Mouse (Mus musculus): ENCODE measurements around the gene Wdr54. TPM values are rescaled to one million over a fixed set of nuclear protein-coding genes. Genes with fewer than 3 reads are reported as not detected.

The Wdr54 gene
- polyA plus RNA-seq, 1 experiment from 2014 or later, result 0.85 TPM

DNA sequence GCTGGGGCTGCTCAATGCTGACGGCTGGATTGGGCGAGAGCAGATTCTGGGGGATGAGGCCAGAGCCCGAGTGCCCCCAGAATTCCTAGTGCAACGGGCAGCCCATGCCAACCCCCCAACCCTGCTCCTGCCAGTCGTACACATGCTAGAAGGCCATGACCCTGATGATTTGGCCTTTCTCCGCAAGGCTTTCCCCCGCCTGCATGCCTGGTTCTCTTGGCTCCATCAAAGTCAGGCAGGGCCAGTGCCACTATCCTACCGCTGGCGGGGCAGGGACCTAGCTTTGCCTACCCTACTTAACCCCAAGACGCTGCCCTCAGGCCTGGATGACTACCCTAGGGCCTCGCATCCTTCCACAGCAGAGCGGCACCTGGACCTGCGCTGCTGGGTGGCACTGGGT lies 38.6 kb downstream of the Wdr54 start:
- WGBS (ENCODE audit: insufficient replicate concordance), result 84% methylated on average over 13 of the region's 13 CpGs
- Histone ChIP-seq H3K36me3 (ENCODE audit: control insufficient read depth, insufficient read depth) (peaks cover 8% of the 10 kb centered on the region; the same call in 1 of the 2 replicates), H3K4me1 (ENCODE audit: control insufficient read depth, low read depth, low read length) (peaks cover 46% of the 10 kb centered on the region), H3K27ac (ENCODE audit: low read length) (no peak overlapping the region), H3K27me3 (ENCODE audit: control insufficient read depth, insufficient read depth, low read depth, low read length) (no peaks in the 10 kb centered on the region), H3K9me3 (replicated peaks; ENCODE audit: control insufficient read depth, low read length) (no peaks in the 10 kb centered on the region), H3K4me3 (ENCODE audit: low read depth, low read length) (no peak overlapping the region), H3K4me2 (ENCODE audit: low read depth, low read length) (no peak overlapping the region), H3K9ac (ENCODE audit: low read depth, low read length) (no peak overlapping the region)
- ATAC-seq (ENCODE audit: low read depth), result no peak

DNA sequence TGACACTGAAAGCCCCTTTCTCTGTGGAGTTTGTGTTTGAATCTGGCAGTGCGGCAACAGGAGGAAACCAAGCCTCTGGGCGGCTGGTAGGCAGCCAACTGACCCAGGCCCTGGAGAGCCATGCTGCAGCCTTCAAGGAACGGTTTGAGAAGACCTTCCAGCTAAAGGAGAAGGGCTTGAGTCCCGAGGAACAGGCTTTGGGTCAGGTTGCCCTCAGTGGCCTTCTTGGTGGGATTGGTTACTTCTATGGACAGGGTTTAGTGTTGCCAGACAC lies 39.1 kb downstream of the Wdr54 start:
- Histone ChIP-seq H3K4me1 (ENCODE audit: control insufficient read depth, low read depth, low read length) (peaks cover 40% of the 10 kb centered on the region), H3K9ac (ENCODE audit: low read depth, low read length) (no peak overlapping the region), H3K4me2 (ENCODE audit: low read depth, low read length) (no peak overlapping the region), H3K9me3 (replicated peaks; ENCODE audit: control insufficient read depth, low read length) (no peaks in the 10 kb centered on the region), H3K27me3 (ENCODE audit: control insufficient read depth, insufficient read depth, low read depth, low read length) (no peaks in the 10 kb centered on the region), H3K27ac (ENCODE audit: low read length) (no peak overlapping the region), H3K4me3 (ENCODE audit: low read depth, low read length) (no peak overlapping the region), H3K36me3 (ENCODE audit: control insufficient read depth, insufficient read depth) (peaks cover 8% of the 10 kb centered on the region; the same call in 1 of the 2 replicates)
- no peak for ATAC-seq (ENCODE audit: low read depth)
- WGBS (ENCODE audit: insufficient replicate concordance), result 75% methylated on average over 4 of the region's 4 CpGs

DNA sequence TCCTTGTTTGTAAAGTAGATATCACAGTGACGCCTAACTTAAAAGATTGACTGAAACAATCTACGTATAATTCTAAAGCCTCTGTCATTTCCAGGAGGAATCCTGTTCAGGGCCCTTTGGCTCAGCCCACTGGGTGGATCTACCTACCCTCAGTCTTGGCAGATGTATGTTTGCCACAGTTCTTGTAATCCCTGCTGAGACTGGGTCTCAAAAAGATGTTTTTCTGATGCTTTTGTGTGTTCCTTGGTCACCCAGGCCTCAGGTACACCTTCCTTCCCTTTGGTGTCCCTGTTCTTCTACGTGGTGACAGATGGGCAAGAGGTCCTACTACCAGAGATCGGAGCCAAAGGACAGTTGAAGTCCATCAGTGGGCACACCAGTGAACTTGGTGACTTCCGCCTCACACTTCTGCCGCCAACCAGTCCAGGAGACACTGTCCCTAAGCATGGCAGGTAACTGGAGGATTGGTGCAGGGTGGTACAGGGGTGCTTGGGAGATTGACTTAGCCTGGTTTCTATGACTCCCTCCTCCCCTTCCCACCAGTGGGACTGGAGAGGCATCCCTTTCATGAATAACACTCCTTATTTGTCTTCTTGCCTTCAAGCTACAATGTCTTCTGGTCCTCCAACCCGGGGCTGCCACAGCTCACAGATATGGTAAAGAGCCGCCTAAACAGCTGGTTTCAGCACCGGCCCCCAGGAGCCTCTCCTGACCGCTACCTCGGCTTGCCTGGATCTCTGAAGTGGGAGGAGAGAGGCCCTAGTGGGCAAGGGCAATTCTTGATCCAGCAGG lies 39.6 kb downstream of the Wdr54 start:
- Histone ChIP-seq H3K9me3 (replicated peaks; ENCODE audit: control insufficient read depth, low read length) (no peaks in the 10 kb centered on the region), H3K4me2 (ENCODE audit: low read depth, low read length) (peak overlapping the region; percentile 99), H3K4me3 (ENCODE audit: low read depth, low read length) (peak overlapping the region; percentile 82), H3K27ac (ENCODE audit: low read length) (peak overlapping the region; percentile 93; the same call in 1 of the 2 replicates), H3K9ac (ENCODE audit: low read depth, low read length) (peak overlapping the region; percentile 86), H3K4me1 (ENCODE audit: control insufficient read depth, low read depth, low read length) (peaks cover 41% of the 10 kb centered on the region), H3K27me3 (ENCODE audit: control insufficient read depth, insufficient read depth, low read depth, low read length) (no peaks in the 10 kb centered on the region), H3K36me3 (ENCODE audit: control insufficient read depth, insufficient read depth) (peaks cover 8% of the 10 kb centered on the region; the same call in 1 of the 2 replicates)
- ATAC-seq (ENCODE audit: low read depth), result no peak
- WGBS (ENCODE audit: insufficient replicate concordance), result 66% methylated on average over 11 of the region's 11 CpGs

DNA sequence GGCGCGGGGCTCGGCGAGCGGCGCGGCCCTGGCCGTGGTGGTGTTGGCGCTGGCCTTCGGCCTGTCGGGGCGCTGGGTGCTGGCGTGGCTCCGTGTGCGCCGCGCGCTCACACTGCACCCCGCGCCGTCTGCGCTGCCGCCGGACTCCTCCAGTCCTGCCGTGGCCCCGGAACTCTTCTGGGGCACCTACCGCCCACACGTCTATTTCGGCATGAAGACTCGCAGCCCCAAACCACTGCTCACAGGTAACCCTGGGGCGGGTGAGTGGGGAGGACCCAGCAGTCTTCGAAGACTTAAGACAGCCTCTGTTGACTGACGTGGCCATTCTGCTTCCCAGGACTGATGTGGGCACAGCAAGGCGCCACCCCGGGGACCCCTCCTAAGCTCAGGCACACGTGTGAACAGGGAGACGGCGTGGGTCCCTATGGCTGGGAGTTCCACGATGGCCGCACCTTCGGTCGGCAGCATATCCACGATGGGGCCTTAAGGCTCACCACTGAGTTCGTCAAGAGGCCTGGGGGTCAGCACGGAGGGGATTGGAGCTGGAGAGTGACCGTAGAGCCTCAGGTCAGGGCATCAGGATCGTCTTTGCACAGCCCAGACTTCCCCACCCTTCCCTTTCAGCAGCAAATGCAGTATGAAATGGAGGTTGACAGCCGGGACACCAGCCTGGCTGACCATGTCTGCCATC lies 40.4 kb downstream of the Wdr54 start:
- Histone ChIP-seq H3K36me3 (ENCODE audit: control insufficient read depth, insufficient read depth) (peaks cover 8% of the 10 kb centered on the region; the same call in 1 of the 2 replicates), H3K27ac (ENCODE audit: low read length) (peak overlapping the region; percentile 93), H3K27me3 (ENCODE audit: control insufficient read depth, insufficient read depth, low read depth, low read length) (no peaks in the 10 kb centered on the region), H3K4me2 (ENCODE audit: low read depth, low read length) (peak overlapping the region; percentile 99), H3K9ac (ENCODE audit: low read depth, low read length) (peak overlapping the region; percentile 86), H3K4me3 (ENCODE audit: low read depth, low read length) (peak overlapping the region; percentile 82), H3K4me1 (ENCODE audit: control insufficient read depth, low read depth, low read length) (peaks cover 46% of the 10 kb centered on the region), H3K9me3 (replicated peaks; ENCODE audit: control insufficient read depth, low read length) (no peaks in the 10 kb centered on the region)
- WGBS (ENCODE audit: insufficient replicate concordance), result under 1% methylated on average over 48 of the region's 48 CpGs
- no peak; the same call in 1 of the 2 replicates for ATAC-seq (ENCODE audit: low read depth)

DNA sequence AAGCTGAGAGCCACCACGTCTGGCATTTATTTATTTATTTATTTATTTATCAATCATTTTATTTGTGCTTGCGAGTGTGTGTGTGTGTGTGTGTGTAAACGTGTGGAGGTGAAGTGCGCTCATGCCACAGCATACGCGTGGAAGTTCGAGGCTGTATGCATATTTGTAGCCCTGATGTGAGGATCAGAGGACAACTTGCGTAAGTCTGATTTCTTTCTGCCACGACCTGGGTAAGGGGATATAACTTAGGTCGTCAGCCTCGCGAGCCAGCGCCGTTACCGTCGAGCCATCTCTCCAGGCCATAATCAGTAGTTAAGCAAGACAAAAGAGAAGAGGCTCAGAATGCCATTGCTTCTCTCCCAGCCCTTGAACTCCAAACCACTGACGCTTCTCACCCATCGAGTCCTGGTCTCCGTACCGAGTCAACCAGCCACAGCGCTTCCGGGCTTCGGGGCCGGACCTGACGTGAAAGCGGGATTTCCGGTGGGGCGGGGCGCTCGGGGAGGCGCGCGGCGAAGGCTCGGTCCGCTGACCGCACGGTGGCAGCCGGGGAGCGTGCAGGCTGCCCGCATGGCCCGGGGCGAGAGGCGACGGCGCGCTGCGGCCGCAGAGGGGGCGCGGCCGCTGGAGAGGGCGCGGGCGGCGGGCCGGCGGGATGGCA lies 41.1 kb downstream of the Wdr54 start, which contains the start of gene Mogs:
Mogs (plus strand) TSS at position 486 of the 661 bp plus-strand sequence.
- peak; percentile 94 for ATAC-seq (ENCODE audit: low read depth)
- peak within 1 kb of the TSS; percentile 82 for H3K4me3 ChIP-seq (ENCODE audit: low read depth, low read length)
- under 1% methylated on average over 48 of the region's 58 CpGs for WGBS (ENCODE audit: insufficient replicate concordance)
- peak within 1 kb of the TSS; percentile 86 for H3K9ac ChIP-seq (ENCODE audit: low read depth, low read length)
- peaks cover 8% of the 10 kb centered on the region; the same call in 1 of the 2 replicates for H3K36me3 ChIP-seq (ENCODE audit: control insufficient read depth, insufficient read depth)
- peak within 1 kb of the TSS; percentile 99 for H3K4me2 ChIP-seq (ENCODE audit: low read depth, low read length)
- H3K4me1 ChIP-seq (ENCODE audit: control insufficient read depth, low read depth, low read length), result peaks cover 46% of the 10 kb centered on the region
- peak within 1 kb of the TSS; percentile 93 for H3K27ac ChIP-seq (ENCODE audit: low read length)
- H3K9me3 ChIP-seq (replicated peaks; ENCODE audit: control insufficient read depth, low read length), result no peaks in the 10 kb centered on the region
- no peaks in the 10 kb centered on the region for H3K27me3 ChIP-seq (ENCODE audit: control insufficient read depth, insufficient read depth, low read depth, low read length)

DNA sequence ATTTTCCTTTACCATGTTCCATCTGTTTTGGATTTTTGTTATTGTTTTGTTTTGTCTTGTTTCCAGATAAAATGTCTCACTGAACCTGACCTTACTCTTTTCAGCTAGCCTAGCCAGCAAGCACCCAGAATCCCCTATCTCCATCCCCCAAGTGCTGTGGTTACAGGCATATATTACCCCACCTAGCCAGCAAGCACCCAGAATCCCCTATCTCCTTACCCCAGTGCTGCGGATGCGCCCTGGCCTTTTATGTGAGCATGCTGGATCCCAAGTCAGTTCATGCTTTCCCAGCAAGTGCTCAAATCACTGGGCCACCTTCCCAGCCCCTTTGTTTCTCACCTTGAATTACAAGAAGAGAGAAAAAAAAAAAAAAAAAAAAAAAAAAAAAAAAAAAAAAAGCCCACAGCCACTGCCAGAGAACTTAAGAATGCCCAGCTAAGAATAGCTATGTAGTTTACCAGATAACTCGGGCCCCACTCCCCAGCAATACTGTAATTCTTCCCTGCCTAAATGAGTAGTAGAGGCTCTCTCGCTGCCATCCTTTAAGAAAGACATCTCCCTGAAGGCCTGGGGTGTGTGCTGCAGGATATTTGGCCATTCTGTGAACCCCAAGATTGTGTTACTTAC lies 44.6 kb downstream of the Wdr54 start:
- Histone ChIP-seq H3K27me3 (ENCODE audit: control insufficient read depth, insufficient read depth, low read depth, low read length) (no peaks in the 10 kb centered on the region), H3K9me3 (replicated peaks; ENCODE audit: control insufficient read depth, low read length) (no peaks in the 10 kb centered on the region), H3K4me2 (ENCODE audit: low read depth, low read length) (no peak overlapping the region), H3K4me1 (ENCODE audit: control insufficient read depth, low read depth, low read length) (peaks cover 47% of the 10 kb centered on the region), H3K9ac (ENCODE audit: low read depth, low read length) (no peak overlapping the region), H3K36me3 (ENCODE audit: control insufficient read depth, insufficient read depth) (no peaks in the 10 kb centered on the region), H3K4me3 (ENCODE audit: low read depth, low read length) (no peak overlapping the region), H3K27ac (ENCODE audit: low read length) (no peak overlapping the region)
- no peak for ATAC-seq (ENCODE audit: low read depth)
- 57% methylated on average over 4 of the region's 4 CpGs for WGBS (ENCODE audit: insufficient replicate concordance)

DNA sequence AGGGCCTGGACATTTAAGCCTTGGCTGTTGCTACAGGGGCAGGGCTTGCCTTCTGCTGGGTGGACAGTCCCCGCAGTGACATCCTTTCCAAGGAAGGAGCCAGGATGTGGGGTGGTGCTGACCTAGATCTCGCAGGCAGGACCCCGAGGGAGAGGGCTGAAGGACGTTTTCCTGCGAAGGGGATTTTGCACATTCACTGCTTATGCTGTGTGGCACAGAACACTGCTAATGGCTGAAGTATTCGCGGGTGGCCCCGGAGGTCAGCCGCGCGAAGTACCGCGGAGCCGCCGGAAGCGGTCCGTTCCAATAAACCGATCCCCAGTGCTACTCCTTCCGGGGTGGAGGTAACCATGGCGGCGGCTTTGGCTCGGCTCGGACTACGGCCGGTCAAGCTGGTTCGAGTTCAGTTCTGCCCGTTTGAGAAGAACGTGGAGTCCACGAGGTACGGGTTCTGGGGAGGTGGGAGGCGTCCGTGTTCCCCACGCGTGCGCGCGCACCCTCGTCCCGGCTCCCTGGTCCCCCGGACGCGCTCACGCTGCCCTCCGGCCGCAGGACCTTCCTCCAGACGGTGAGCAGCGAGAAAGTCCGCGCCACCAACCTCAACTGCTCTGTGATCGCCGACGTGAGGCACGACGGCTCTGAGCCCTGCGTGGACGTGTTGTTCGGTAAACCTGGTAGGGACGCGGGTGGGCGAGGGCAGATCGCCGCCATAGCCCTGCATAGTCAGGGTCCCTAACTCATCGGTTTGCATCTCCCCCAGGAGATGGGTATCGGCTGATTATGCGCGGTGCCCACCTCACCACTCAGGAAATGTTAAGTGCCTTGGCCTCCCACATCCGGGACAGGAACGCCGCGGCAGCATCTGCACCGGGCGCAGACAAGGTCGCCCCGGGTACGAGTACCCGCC lies 47.2 kb downstream of the Wdr54 start, which contains the start of gene Mrpl53:
Mrpl53 (plus strand) TSS at position 279 of the 907 bp plus-strand sequence.
- H3K27ac ChIP-seq (ENCODE audit: low read length), result peak within 1 kb of the TSS; percentile 80
- H3K4me1 ChIP-seq (ENCODE audit: control insufficient read depth, low read depth, low read length), result peaks cover 29% of the 10 kb centered on the region
- ATAC-seq (ENCODE audit: low read depth), result peak; percentile 80

More for the DNA sequence above, 47.2 kb downstream of the Wdr54 start, which contains the start of gene Mrpl53:
- H3K27me3 ChIP-seq (ENCODE audit: control insufficient read depth, insufficient read depth, low read depth, low read length), result no peaks in the 10 kb centered on the region
- H3K4me2 ChIP-seq (ENCODE audit: low read depth, low read length), result peak within 1 kb of the TSS; percentile 75
- WGBS (ENCODE audit: insufficient replicate concordance), result under 1% methylated on average over 76 of the region's 76 CpGs
- H3K36me3 ChIP-seq (ENCODE audit: control insufficient read depth, insufficient read depth), result no peaks in the 10 kb centered on the region
- no peaks in the 10 kb centered on the region for H3K9me3 ChIP-seq (replicated peaks; ENCODE audit: control insufficient read depth, low read length)
- H3K9ac ChIP-seq (ENCODE audit: low read depth, low read length), result peak within 1 kb of the TSS; percentile 90
- peak within 1 kb of the TSS; percentile 73 for H3K4me3 ChIP-seq (ENCODE audit: low read depth, low read length)

Data from liver, embryonic 16.5 days (tissue).